Mouse (Mus musculus) kidney, adult 2 months (tissue): ENCODE measurements around the gene Bcap31.
A peak's percentile ranks its signal among the peaks of the same experiment; 100 is the strongest.

Experiments
- CTCF ChIP-seq: fragments of 200-500 bp; conservative IDR thresholded peaks from 2 replicates; pipeline ENCODE4 v1.5.1; 2011; ENCODE audit warnings: low read depth, mild to moderate bottlenecking, control low read depth, low read length, moderate library complexity, mixed read lengths; ENCODE audit not compliant: insufficient read depth, insufficient read length
- POLR2A ChIP-seq: fragments of 200-500 bp; IDR thresholded peaks from one replicate; pipeline ENCODE4 v1.6.1; 2011; ENCODE audit warnings: low read depth, low read length, control low read depth

GRCm38 (mm10) chrX:73738155-73738554, 22.2 kb upstream of the Bcap31 start:
- peak; percentile 27; the same call in 1 of the 2 replicates for TF ChIP-seq CTCF
- no peak for TF ChIP-seq POLR2A
